Mouse (Mus musculus): ENCODE measurements around the gene Itpripl2.

Gene Itpripl2

DNA sequence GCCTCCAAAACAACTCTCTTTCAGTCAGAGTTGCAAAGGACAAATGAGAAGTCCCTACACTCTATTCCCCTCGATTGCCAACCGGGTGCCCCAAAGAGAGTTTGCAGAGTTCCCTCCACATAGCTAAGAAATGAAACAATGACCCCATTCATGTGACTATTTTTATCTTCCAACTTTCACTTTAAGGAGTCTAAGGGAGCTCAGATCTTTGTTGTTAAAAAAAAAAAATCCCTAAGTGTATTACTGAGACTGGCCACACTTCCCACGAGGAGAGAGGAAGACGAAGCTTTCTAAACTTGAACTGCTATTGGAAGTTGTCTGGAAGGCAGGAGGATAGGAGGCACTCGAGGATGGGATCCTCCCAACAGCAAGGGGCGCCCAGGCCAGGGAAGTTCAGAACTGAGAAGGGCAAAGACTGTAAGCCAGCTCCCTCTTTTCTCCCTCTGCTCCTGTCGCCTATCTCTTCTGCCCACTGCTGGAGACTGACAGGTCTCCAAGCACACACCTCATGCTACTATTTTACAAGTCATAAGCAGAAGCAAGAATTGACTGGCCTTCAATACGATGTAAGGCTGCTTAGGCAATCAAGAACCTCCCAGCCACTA, 3.6 kb downstream of the Itpripl2 start:
- in situ Hi-C loops (cut with MseI, MboI): no loop called here

DNA sequence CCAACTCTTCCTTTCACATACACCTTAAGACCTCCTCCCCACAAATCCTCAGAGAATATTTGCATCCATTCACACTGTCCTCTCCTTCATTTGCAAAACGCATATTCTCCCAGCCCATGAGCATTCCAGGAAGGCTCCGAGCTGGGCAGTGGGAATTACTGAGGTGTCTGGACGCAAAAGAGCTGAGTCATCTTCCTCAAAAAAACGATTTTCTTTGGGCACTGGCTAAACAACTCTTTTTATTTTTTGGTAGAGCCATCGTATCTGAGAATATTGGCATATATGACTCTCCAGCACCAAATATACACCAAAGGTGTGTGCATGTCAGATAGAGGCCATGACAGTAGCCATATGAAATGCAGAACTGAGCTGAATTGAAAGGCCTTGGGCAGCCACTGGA, 4.9 kb downstream of the Itpripl2 start:
- in situ Hi-C loops (cut with MseI, MboI): no loop called here

DNA sequence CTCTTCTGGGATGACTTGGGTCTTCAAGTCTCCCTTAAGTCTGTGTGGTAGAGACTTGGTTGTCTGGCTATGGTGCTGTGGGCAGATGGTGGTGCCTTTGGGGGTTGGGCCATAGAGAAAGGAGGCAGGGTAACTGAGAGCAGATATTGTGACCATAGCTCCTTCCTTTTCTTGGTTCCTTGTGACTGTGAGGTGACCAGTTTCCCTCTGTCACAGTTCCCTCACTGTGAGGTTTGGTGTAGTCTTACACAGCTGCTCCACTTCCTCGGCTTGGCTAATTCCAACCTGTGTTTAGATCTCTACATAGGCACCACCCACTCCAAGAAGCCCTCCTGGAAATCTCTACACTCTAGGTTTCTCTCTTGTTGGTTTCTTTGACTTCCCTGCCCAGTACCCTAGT, 7.8 kb downstream of the Itpripl2 start:
- in situ Hi-C loops (cut with MseI, MboI): no loop called here

DNA sequence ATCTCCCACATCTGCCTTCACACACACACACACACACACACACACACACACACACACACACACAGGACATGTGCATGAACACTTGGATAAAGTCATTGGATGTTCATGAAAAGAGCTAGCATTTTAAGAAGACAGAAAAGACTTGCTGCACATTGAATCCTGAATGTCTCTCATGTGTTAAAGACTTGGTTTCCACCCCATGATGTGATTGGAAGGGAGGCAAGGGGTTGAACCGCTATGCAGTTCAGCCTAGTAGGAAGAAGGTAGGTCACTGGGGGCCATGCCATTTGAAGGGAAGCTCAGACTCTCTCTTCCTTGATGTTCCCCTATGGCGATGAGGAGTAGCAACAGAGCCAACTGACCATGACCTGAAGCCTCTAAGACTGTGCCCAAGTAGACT, 9.8 kb downstream of the Itpripl2 start:
- in situ Hi-C loops (cut with MseI, MboI): no loop called here

DNA sequence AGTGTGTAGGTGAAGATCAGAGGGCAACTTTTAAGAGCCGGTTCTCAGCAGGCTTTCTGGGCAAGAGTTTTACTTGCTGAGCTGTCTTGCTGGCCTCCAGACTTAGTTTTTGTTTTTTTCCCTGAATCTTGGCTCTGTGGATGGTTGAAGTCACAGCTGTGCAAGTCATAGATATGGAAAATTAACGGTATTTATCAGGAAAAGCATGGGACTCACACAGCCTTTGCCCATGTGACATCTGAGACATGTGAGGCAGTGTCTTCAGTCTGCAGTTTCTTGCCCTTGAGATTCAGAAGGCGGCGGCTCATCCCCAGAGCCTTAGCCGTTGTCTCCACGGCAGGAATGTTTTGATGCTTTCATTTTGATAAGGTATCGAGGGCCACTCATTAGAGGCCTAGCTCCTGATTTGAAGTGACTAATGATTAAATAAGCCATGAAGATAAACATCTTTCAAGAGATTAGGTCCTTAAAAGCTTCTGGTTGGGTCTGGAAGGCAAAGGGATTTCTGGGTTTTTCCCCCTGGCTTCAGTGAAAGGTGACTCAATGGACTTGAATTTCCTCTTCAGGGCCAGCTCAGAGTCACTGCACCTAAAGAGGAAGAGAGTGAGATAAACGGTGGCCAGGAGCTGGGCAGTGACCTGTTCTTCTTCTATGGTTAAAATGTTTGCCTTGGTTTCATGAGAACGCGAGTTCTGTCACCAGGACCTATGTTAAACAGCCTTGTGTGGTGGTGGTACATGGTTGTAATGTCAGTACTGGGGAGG, 10.5 kb downstream of the Itpripl2 start:
- in situ Hi-C loops (cut with MseI, MboI): no loop called here

DNA sequence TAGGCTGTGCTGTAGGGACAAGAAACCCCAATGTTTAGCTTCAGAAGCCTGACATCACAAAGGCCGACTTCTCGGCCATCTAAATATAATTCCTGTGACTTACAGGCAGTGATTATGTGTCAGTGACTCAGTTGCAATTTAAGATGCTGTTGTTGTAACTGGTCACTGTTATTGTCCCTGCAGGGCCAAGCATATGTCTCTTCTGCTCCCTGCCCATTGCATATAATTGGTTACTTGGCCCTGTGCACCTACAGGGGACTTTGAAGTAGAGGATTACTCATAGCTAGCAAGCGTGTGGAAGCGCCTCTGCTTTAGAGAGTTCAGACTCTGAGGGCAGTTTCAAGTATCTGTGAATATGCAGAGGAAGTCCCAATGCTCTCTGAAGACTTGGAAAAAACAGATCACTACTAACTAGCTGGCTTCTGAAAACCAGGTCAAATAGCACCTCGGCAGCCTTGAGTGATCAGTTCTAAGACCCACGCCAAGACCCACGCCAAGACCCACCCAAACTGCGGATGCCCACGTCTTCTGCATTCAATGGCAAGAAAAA, 11.5 kb downstream of the Itpripl2 start:
- in situ Hi-C loops (cut with MseI, MboI): no loop called here

DNA sequence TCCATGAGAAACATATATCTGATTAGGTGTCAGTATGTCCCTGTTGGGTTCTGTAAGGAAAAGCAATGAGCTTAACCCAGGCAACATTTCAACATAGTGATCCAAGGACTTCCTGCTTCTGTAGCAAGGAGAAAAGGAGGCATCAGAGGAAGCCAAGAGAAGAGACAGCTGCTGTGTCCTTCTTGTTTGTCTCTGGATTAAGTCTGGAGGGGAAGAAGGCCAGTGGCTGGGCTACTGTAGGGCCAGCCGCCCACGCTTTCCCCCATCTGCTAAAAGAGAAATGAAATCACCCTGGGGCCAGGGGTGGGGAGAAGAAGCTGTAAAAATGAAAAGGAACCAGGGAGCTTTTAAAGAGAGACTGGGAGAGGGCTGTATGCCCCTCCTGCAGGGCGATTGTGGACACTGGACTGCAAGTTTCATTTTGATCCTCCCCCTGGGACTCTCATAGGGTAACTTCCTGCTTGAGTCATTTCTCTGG, 12.9 kb downstream of the Itpripl2 start:
- in situ Hi-C loops (cut with MseI, MboI): no loop called here

DNA sequence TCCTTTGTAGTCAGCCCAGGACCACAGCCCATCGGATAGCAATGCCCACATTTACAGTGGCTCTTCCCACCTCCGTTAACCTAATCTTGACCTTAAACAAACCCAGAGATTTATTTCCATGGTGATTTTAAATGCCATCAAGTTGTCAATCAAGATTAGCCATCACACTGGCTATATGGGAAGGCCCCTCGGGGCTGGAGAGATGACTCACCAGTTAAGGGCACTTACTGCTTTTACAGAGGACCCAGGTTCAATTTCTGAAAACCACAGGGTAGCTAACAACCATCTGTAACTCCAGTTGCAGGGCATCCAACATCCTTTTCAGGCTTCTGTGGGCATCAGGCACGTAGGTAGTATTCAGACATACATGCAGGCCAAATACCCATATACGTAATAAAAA, 15.3 kb downstream of the Itpripl2 start:
- in situ Hi-C loops (cut with MseI, MboI): no loop called here

DNA sequence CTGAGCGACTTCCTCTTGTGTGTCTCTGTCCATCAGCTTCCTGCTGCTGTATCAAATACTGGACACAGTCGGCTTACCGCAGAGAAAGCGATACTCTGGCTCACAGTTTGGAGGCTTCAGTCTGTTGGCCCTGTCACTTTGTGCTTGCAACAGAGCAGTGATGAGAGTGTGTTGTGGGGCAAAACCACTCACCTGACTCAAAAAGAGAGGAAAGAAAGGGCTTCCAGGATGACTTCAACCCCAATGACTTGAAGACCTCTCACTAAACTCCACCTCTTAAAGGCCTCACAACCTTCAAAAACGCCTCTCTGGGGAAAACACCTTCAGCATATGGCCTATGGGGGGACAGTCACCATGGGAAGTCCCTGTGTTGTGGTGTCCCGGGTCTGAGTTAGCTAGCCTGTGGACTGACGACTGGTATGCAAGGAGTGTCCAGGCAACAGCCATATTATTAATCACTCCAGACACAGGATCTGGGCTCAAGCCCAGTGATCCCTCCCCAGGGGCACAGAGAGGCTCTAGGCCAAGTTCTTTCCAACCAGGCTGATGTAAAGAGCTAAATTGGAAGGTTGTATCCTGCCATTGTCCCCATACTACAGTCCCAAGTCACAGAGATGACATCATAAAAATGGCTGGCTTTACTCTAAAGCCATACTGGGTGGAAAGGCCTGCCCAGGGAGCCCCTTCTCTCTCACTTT, 16.6 kb downstream of the Itpripl2 start:
- in situ Hi-C loops (cut with MseI, MboI): no loop called here

DNA sequence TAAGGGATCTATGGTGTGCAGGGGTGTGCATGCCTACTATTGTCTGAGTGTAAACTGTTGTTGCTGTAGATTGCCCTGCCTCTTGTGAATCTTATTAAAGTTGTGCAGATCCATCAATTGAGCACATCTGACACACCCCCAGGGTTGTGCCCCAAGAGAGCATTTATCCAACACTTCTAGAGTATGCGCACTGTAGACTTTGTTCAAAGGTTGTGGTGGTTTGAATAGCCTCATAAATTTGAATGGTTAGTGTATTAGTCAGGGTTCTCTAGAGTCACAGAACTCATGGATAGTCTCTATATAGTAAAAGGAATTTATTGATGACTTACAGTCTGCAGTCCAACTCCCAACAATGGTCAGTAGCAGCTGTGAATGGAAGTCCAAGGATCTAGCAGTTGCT, 18.9 kb downstream of the Itpripl2 start:
- in situ Hi-C loops (cut with MseI, MboI): no loop called here

DNA sequence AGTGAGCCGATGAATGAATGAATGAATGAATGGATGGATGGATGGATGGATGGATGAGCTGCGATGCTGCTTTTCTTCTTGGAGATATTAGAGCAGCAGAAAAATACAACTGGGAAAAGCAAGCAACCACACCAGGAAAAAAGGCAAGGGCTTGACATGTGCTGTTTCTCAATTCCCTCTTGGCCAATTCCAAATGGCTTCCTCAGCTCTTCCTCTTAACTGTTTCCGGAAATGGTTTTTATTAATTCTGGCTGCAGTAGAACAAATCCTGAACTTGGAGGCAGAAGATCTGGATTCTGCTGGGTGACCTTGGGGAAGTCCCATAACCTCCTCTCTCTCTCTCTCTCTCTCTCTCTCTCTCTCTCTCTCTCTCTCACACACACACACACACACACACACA, 23.7 kb downstream of the Itpripl2 start:
- in situ Hi-C loops (cut with MseI, MboI): no loop called here

DNA sequence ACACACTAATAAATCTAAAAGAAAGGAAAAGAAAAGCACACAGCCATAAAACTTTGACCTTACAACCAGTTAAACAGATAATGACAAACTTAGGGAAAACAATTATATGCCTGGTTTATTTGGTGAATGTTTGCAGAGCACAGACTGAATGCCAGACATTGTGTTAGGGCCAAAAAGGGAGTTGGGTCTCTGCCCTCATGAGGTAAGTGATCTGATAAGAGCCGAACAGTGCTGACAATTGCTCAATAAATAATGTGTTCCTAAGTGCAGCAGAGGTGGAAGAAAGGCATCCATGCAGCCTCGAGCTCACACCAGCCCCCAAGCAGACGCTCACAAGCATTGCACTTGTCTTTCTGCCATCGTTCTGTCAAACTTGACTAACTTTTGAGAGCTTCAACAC, 27.3 kb downstream of the Itpripl2 start:
- in situ Hi-C loops (cut with MseI, MboI): no loop called here

DNA sequence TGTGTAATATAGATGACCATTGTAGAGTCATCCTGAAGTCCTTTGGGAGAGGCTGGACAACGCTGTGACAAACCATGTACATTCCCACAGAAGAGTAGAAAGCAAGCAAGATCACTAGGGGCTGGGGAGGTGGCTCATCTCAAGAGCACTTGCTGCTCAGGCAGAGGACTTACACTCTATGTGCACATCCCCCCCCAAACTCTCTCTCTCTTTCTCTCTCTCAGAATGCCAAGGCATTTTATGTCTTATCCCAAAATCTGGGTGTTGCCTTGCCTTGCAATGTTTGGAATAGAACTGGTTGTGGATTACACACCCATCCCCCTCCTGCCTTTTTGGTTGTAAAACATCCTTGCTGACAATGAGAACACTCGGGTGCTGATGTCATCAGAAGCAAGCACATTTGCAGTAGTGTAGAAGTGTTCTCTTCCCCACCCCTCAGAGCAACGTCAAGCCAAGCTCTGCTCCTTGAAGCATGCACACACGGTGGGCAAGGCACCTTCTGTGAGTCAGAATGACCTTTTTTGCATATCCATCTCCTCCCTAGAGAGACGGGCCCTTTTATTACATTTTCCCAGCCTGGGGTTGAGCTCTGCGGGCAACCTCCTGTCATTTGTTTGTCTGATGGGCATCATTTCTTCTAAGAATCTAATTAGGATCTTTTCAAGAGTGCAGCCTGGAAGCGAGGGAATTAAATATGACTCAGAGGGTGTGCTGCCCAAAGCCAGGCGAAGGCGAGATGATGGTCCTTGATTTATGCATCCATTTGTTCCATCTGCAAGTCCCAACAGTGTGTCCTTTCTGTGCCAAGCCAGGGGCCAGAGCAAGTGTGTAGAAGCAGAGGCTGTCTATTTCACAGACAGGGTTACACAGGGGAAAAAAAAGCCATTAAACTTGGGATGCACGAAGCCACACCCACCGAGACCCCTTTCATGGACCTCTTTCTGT, 28.7 kb downstream of the Itpripl2 start:
- in situ Hi-C loops (cut with MseI, MboI): no loop called here

DNA sequence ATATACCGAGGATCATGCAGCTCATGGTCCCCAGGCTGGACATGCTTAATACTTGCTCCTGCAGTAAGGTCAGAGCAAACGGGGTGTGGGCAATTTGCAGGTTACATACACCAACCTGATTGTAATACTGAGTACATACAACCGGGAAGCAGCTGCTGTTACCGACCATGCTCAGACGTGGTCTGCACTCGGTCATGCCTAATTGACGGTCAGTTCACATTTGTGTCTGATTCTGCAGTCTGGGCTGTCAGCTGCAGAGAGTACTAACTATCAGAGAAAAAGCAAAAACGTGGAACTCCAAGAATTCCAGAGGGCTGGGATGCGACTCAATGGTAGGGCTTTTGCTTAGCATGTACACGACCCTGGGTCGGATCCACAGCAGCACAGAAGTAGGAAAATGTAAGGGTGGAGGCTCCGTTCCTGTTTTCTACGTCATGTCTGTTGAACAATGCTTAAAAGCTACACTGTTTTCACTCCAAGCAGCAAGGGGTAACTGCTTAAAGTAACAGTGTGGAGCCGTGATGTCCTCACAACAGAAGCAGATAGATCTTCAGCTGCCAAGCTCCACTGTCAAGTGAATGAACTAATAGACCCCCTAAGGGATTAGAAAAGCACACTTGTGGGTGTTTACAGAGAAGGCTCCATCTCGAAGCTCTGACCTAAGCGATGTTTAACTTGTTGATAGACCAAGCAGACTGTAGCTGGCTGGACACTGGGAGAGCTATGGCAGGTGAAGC, 30.2 kb downstream of the Itpripl2 start:
- in situ Hi-C loops (cut with MseI, MboI): no loop called here

DNA sequence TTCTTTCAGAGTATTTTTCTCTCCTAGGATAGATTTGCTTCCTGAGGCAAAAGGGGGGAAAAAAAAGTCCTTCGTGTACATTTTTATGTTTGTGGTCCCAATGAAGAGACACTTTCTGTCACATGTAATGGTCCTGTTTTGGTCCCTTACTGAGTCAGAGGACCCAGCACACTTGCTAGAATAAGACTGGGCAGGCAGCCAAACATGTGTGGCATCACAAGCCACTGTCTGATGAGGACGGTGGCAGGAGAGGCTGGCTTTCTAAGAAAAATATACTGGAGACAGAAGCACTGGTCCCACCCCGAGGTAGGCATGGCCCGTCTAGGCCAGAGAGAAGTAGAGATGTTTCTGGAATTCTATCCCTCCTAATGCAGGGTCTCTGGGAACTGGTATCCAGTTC, 38.1 kb downstream of the Itpripl2 start:
- in situ Hi-C loops (cut with MseI, MboI): no loop called here

DNA sequence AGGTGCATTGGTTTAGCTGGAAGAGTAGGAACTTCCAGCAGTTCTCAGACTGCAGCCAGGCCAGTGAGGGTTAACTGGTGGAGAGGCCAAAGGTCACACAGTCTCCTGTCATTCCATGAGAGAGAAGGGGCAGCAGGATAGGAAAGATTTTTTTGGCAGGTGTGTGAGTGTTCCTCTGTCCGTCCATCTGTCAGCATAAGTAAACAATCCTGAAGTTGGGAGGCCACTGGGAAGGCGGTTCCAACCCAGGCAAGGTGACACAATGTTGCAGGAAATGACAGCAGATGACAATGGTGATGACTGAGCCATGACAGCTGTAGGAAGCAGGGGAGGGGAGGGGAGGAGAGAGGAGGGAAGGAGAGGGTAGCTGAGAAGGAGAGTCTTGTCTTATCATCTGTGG, 38.8 kb downstream of the Itpripl2 start:
- in situ Hi-C loops (cut with MseI, MboI): no loop called here

DNA sequence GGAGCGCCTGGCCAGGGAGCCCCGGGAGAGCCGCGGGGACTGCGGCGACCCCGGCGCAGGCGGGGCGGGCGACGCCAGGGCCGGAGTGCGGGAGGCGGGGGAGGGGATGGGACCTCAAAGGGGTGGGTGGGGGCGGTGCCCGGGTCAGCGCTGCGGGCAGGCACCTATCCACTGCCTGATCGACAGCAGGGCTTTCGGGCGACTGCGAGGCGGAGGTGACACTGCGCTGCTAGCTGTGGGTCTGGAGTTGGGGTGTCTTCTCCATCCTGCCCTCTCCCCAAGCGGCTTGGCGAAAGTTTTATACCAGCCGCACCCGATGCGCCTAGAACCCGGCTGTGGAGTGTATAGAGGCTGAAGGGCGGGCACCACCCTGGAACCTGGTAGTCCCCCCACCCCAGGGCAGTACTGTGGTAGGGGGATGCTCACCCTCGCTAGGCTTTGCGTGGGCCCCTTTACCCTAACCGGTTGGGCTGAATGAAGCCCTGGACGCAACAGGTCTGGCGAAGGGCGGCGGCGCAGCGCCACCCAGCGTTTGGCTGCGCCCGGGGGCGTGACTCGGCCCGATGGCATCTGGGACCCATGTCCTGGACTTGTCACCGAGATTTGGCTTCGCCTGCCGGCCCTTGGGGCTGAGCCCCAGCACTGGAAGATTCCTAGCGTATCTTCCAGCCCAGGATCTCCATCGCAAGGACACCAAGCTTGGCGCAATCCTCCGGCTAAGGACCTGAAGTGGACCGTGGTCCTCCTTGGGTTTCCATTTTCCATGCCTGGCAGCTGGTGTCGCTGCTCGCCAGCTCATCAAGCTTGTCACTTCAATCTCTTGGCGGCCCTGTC, 43.4 kb downstream of the Itpripl2 start, which contains the start of gene Syt17:
TSS of gene Syt17 (minus strand) at position 89 of the 834 bp plus-strand sequence.
- in situ Hi-C loops (cut with MseI, MboI): no loop called here

DNA sequence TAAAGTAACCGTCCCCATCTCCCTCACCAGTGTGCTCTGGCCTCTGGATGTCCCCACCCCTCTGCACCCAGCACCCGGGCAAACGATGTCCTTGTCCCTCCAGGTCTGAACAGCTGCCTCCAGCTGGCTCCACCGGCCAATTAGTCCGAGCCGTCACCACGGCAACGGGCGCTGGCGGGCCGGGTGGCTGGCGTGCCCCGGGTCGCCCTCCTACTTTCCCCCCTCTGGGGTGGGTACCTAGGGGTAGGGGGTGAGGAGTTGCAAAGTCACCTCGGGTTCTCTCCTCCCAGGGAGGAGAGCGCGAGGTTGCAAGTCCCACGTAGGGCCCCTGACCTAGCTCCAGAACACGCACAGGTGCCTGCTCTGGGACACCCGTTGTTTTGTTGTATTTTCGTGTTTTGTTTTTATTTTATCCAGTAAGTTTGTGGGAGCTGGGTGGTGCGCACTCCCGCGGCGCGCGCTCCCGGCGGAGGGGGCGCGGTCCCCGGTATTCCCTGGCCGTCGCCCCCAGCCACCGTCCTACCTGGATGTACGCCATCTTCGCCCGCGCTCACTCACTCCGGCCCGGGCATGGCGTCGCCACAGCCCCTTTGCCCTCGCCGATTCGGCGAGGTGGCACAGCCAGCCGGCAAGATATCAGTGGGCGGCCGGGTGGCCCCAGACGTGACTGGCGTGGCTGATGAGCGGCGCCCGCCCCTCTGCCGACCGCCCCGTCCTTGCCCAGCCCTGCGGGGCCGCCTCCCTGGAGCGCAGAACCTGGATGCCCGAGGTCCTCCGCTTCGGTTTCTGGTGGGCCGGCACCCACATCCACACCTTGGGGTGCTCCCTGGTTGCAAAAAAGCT, 44.3 kb downstream of the Itpripl2 start:
- in situ Hi-C loops (cut with MseI, MboI): no loop called here

Measured in mouse trophoblast stem cell (cell line).